Mouse (Mus musculus): ENCODE results near the gene Morc1. TPM values are rescaled to one million over a fixed set of nuclear protein-coding genes. Genes with fewer than 3 reads are reported as not detected.

Morc1 gene
- total and polyA plus RNA-seq, 2 experiments from 2014 or later: 0.06 TPM; not detected in 1

- H3K4me2 ChIP-seq (ENCODE audit: low read depth): no peak overlapping the region
- peak; percentile 17 for DNase-seq
- H3K27ac ChIP-seq (ENCODE audit: low read depth, low read length): no peak overlapping the region
- no peak overlapping the region for H3K4me3 ChIP-seq (ENCODE audit: low read depth, low read length)
- peak; percentile 45 for ATAC-seq
- WGBS: 37% methylated on average over 11 of the region's 11 CpGs
- no peak for TF ChIP-seq CTCF (IDR thresholded peaks at IDR 0.05; ENCODE audit: low read depth)
- H3K9me3 ChIP-seq (ENCODE audit: low read length): no peaks in the 10 kb centered on the region
- H3K9ac ChIP-seq: no peak overlapping the region
- peaks cover 3% of the 10 kb centered on the region; the same call in 1 of the 2 replicates for H3K4me1 ChIP-seq (ENCODE audit: insufficient read depth)
- no peaks in the 10 kb centered on the region for H3K36me3 ChIP-seq (ENCODE audit: insufficient read depth)
- no peaks in the 10 kb centered on the region for H3K27me3 ChIP-seq (ENCODE audit: insufficient read depth, low read length)
Measured at GRCm38 (mm10) chr16:48562290-48563080, 131.4 kb downstream of the Morc1 start.

GRCm38 (mm10) chr16:48570354-48570753 is 139.3 kb downstream of the Morc1 start:
- 15% methylated on average over 9 of the region's 9 CpGs for WGBS
- Histone ChIP-seq H3K36me3 (ENCODE audit: insufficient read depth) (no peaks in the 10 kb centered on the region), H3K4me3 (ENCODE audit: low read depth, low read length) (no peak overlapping the region), H3K27me3 (ENCODE audit: insufficient read depth, low read length) (no peaks in the 10 kb centered on the region), H3K27ac (ENCODE audit: low read depth, low read length) (no peak overlapping the region), H3K4me2 (ENCODE audit: low read depth) (no peak overlapping the region), H3K4me1 (ENCODE audit: insufficient read depth) (no peaks in the 10 kb centered on the region), H3K9me3 (ENCODE audit: low read length) (no peaks in the 10 kb centered on the region), H3K9ac (no peak overlapping the region)
- DNase-seq: peak; percentile 90
- peak; percentile 89 for ATAC-seq
- peak; percentile 93 for TF ChIP-seq CTCF (IDR thresholded peaks at IDR 0.05; ENCODE audit: low read depth)

GRCm38 (mm10) chr16:48574072-48574471 is 143.0 kb downstream of the Morc1 start:
- ATAC-seq (no peak), DNase-seq (no peak)
- H3K9me3 ChIP-seq (ENCODE audit: low read length): no peaks in the 10 kb centered on the region

GRCm38 (mm10) chr16:48574499-48574898 is 143.5 kb downstream of the Morc1 start:
- H3K9ac ChIP-seq: no peak overlapping the region
- no peak for TF ChIP-seq CTCF (IDR thresholded peaks at IDR 0.05; ENCODE audit: low read depth)
- 90% methylated on average over 3 of the region's 3 CpGs for WGBS
- no peaks in the 10 kb centered on the region for H3K4me1 ChIP-seq (ENCODE audit: insufficient read depth)
- H3K36me3 ChIP-seq (ENCODE audit: insufficient read depth): no peaks in the 10 kb centered on the region
- no peaks in the 10 kb centered on the region for H3K27me3 ChIP-seq (ENCODE audit: insufficient read depth, low read length)
- no peak overlapping the region for H3K4me3 ChIP-seq (ENCODE audit: low read depth, low read length)
- H3K27ac ChIP-seq (ENCODE audit: low read depth, low read length): no peak overlapping the region
- no peaks in the 10 kb centered on the region for H3K9me3 ChIP-seq (ENCODE audit: low read length)
- DNase-seq: no peak
- no peak for ATAC-seq
- no peak overlapping the region for H3K4me2 ChIP-seq (ENCODE audit: low read depth)

More at GRCm38 (mm10) chr16:48574072-48574471, 143.0 kb downstream of the Morc1 start:
- 81% methylated on average over 5 of the region's 5 CpGs for WGBS
- Histone ChIP-seq H3K4me2 (ENCODE audit: low read depth) (no peak overlapping the region), H3K36me3 (ENCODE audit: insufficient read depth) (no peaks in the 10 kb centered on the region), H3K4me3 (ENCODE audit: low read depth, low read length) (no peak overlapping the region), H3K9ac (no peak overlapping the region), H3K27ac (ENCODE audit: low read depth, low read length) (no peak overlapping the region), H3K27me3 (ENCODE audit: insufficient read depth, low read length) (no peaks in the 10 kb centered on the region), H3K4me1 (ENCODE audit: insufficient read depth) (no peaks in the 10 kb centered on the region)
- no peak for TF ChIP-seq CTCF (IDR thresholded peaks at IDR 0.05; ENCODE audit: low read depth)

GRCm38 (mm10) chr16:48585369-48585768 is 154.3 kb downstream of the Morc1 start:
- ATAC-seq: no peak

GRCm38 (mm10) chr16:48594457-48594856 is 163.4 kb downstream of the Morc1 start:
- Histone ChIP-seq H3K4me2 (ENCODE audit: low read depth) (no peak overlapping the region), H3K9ac (no peak overlapping the region), H3K27me3 (ENCODE audit: insufficient read depth, low read length) (no peaks in the 10 kb centered on the region), H3K9me3 (ENCODE audit: low read length) (no peaks in the 10 kb centered on the region), H3K36me3 (ENCODE audit: insufficient read depth) (no peaks in the 10 kb centered on the region), H3K4me1 (ENCODE audit: insufficient read depth) (no peaks in the 10 kb centered on the region), H3K27ac (ENCODE audit: low read depth, low read length) (no peak overlapping the region), H3K4me3 (ENCODE audit: low read depth, low read length) (no peak overlapping the region)
- ATAC-seq (no peak), DNase-seq (no peak)
- 82% methylated on average over 5 of the region's 5 CpGs for WGBS
- TF ChIP-seq CTCF (IDR thresholded peaks at IDR 0.05; ENCODE audit: low read depth): no peak

More at GRCm38 (mm10) chr16:48585369-48585768, 154.3 kb downstream of the Morc1 start:
- no peaks in the 10 kb centered on the region for H3K27me3 ChIP-seq (ENCODE audit: insufficient read depth, low read length)
- H3K9ac ChIP-seq: no peak overlapping the region
- TF ChIP-seq CTCF (IDR thresholded peaks at IDR 0.05; ENCODE audit: low read depth): no peak
- H3K36me3 ChIP-seq (ENCODE audit: insufficient read depth): no peaks in the 10 kb centered on the region
- no peaks in the 10 kb centered on the region for H3K4me1 ChIP-seq (ENCODE audit: insufficient read depth)
- no peak overlapping the region for H3K4me2 ChIP-seq (ENCODE audit: low read depth)
- 73% methylated on average over 6 of the region's 6 CpGs for WGBS
- DNase-seq: no peak
- no peak overlapping the region for H3K4me3 ChIP-seq (ENCODE audit: low read depth, low read length)
- no peak overlapping the region for H3K27ac ChIP-seq (ENCODE audit: low read depth, low read length)
- no peaks in the 10 kb centered on the region for H3K9me3 ChIP-seq (ENCODE audit: low read length)

GRCm38 (mm10) chr16:48595216-48595615 is 164.2 kb downstream of the Morc1 start:
- Histone ChIP-seq H3K36me3 (ENCODE audit: insufficient read depth) (no peaks in the 10 kb centered on the region), H3K27me3 (ENCODE audit: insufficient read depth, low read length) (no peaks in the 10 kb centered on the region), H3K9me3 (ENCODE audit: low read length) (no peaks in the 10 kb centered on the region), H3K27ac (ENCODE audit: low read depth, low read length) (no peak overlapping the region), H3K4me1 (ENCODE audit: insufficient read depth) (no peaks in the 10 kb centered on the region), H3K9ac (no peak overlapping the region), H3K4me3 (ENCODE audit: low read depth, low read length) (no peak overlapping the region), H3K4me2 (ENCODE audit: low read depth) (no peak overlapping the region)
- TF ChIP-seq CTCF (IDR thresholded peaks at IDR 0.05; ENCODE audit: low read depth): no peak
- DNase-seq: no peak
- no peak for ATAC-seq
- WGBS: 57% methylated on average over 1 of the region's 1 CpGs

All from forebrain, postnatal 0 days (tissue).